Mouse (Mus musculus) thymus, adult 2 months (tissue): ENCODE results near the gene Pinlyp.

Experiments used
- CTCF ChIP-seq: fragments of 200-500 bp; IDR thresholded peaks from 2 replicates; pipeline ENCODE4 v1.5.1; 2012; ENCODE audit warnings: mild to moderate bottlenecking, control low read depth, low read length, moderate library complexity, borderline replicate concordance; ENCODE audit not compliant: control insufficient read depth, poor library complexity, insufficient read depth; ENCODE audit errors: extremely low read depth
- POLR2A ChIP-seq: fragments of 200-500 bp; IDR thresholded peaks from 2 replicates; pipeline ENCODE4 v1.6.1; 2012; ENCODE audit warnings: mild to moderate bottlenecking, low read length, control low read depth, moderate library complexity; ENCODE audit not compliant: control insufficient read depth, poor library complexity, insufficient read depth; ENCODE audit errors: extremely low read depth

GRCm38 (mm10) chr7:24504868-24505267, 41.0 kb downstream of the Pinlyp start:
- no peak for TF ChIP-seq POLR2A
- no peak for TF ChIP-seq CTCF
